Mouse (Mus musculus) gastrocnemius, adult 2 months (tissue): Measurements from ENCODE around the gene Snx33. TPM values are rescaled to one million over a fixed set of nuclear protein-coding genes. Genes with fewer than 3 reads are reported as not detected.

ENCODE experiments used
- DNase-seq: peaks from one replicate; pipeline ENCODE4 v3.0.0; 2022
- H3K27ac ChIP-seq: fragments of 200-600 bp; 2 replicates; pipeline ENCODE4 v1.8.1; 2022; ENCODE audit warnings: mild to moderate bottlenecking
- H3K4me3 ChIP-seq: fragments of 200-600 bp; 2 replicates; pipeline ENCODE4 v1.8.1; 2022; ENCODE audit warnings: mild to moderate bottlenecking, moderate library complexity
- CTCF ChIP-seq: fragments of 200-600 bp; IDR thresholded peaks from 2 replicates; pipeline ENCODE4 v1.8.1; 2022; ENCODE audit warnings: antibody characterized with exemption, mild to moderate bottlenecking, moderate library complexity
- intact Hi-C: fragments of 180-260 bp; cut with DNase I; formaldehyde crosslinking; loops from one replicate; pipeline ENCODE4 v1.15.1; 2025
- total RNA-seq, 2 experiments: library from RNA; stranded (reverse); gene quantifications; 2 replicates each; pipeline ENCODE4 v1.2.3; 2021

Snx33 gene
- total RNA-seq, 2 experiments from 2014 or later: 4.3 to 4.7 TPM

- no peak for TF ChIP-seq CTCF
- no peak overlapping the region for H3K4me3 ChIP-seq
- no peak for DNase-seq
- peak overlapping the region; percentile 74 for H3K27ac ChIP-seq
- intact Hi-C loops: no loop called here
Observed at GRCm38 (mm10) chr9:56883470-56883869, 44.7 kb downstream of the Snx33 start.

- Histone ChIP-seq H3K27ac (peak overlapping the region; percentile 74), H3K4me3 (no peak overlapping the region)
- TF ChIP-seq CTCF: no peak
- peak; percentile 77 for DNase-seq
- intact Hi-C loops: no loop called here
Observed at GRCm38 (mm10) chr9:56882818-56883217, 45.4 kb downstream of the Snx33 start.

DNA sequence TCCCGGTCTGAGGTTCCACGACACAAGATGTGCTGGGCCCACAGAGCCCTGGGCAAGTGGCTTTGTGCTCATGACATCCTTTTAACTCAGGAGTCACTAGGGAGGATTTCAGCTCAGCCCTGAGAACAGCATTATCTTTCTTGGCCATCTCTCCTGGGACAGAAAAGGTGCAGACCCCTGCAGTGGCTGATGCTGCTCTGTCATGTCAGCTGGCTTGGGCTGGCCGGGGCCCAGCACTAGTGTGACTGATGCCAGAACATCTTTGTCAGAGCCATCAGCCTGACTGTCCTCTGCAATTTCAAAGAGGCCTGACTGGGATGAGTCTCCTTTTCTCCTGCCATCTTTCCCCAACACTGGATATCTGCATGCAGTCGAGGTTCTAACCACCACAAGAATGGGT, 45.9 kb downstream of the Snx33 start:
- DNase-seq: peak; percentile 46
- intact Hi-C loops: no loop called here
- peak overlapping the region; percentile 74 for H3K27ac ChIP-seq
- no peak overlapping the region for H3K4me3 ChIP-seq
- TF ChIP-seq CTCF: no peak

- TF ChIP-seq CTCF: no peak
- intact Hi-C loops: no loop called here
- no peak overlapping the region for H3K4me3 ChIP-seq
- no peak for DNase-seq
- peak overlapping the region; percentile 74 for H3K27ac ChIP-seq
Observed at GRCm38 (mm10) chr9:56881539-56882082, 46.6 kb downstream of the Snx33 start.

DNA sequence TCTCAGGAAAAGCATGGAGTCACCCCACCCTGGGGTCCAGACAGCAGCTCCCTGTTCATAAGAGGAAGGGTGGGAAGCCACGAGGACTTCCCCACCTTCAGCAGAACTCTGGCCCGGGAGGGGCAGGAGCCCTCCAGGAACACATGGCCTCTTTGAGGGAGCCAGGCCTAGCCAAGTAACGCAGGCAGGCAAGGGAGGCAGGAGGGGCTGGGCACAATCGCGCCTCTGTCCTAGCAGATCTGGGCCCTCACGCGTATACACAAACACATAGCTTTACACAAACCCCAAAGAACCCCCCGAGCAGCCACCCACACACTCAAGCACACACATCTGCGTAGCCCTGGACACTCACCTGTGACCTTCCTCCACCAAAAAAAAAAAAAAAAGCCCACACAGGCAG, 47.4 kb downstream of the Snx33 start:
- H3K4me3 ChIP-seq: no peak overlapping the region

DNA sequence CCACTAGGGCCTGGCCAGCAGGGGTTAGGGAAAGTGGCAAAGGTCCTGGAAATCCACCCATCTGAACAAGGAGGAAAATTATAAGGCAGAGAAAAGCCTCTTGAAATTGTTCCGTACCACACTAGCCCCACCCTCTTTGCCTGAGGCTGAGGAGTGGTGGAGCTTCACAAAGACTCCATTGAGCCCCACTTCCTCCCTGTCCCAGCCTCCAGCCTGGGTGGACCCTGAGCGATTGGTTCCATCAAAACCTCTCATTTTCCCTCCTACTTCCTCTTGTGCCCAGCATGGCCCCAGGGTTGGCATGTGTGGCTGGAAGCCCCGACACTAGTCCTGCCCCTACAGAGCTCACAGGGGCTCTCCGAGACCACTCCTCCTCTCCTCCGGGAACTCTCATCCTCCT, 50.9 kb downstream of the Snx33 start:
- intact Hi-C loops: no loop called here
- no peak for TF ChIP-seq CTCF
- peak overlapping the region; percentile 62 for H3K27ac ChIP-seq
- no peak overlapping the region for H3K4me3 ChIP-seq
- DNase-seq: no peak

More for the DNA sequence above, 47.4 kb downstream of the Snx33 start:
- intact Hi-C loops: no loop called here
- no peak for DNase-seq
- H3K27ac ChIP-seq: peak overlapping the region; percentile 74
- no peak for TF ChIP-seq CTCF

GRCm38 (mm10) chr9:56876784-56877183, 51.4 kb downstream of the Snx33 start:
- no peak for TF ChIP-seq CTCF
- DNase-seq: peak; percentile 69
- H3K27ac ChIP-seq: peak overlapping the region; percentile 62

GRCm38 (mm10) chr9:56873097-56873496, 55.1 kb downstream of the Snx33 start:
- no peak for TF ChIP-seq CTCF
- intact Hi-C loops: no loop called here

More at GRCm38 (mm10) chr9:56876784-56877183, 51.4 kb downstream of the Snx33 start:
- no peak overlapping the region for H3K4me3 ChIP-seq
- intact Hi-C loops: no loop called here

GRCm38 (mm10) chr9:56872105-56872903, 55.9 kb downstream of the Snx33 start:
- Histone ChIP-seq H3K27ac (peak overlapping the region; percentile 87), H3K4me3 (no peak overlapping the region)
- no peak for TF ChIP-seq CTCF
- DNase-seq: no peak
- intact Hi-C loops: no loop called here

More at GRCm38 (mm10) chr9:56873097-56873496, 55.1 kb downstream of the Snx33 start:
- Histone ChIP-seq H3K27ac (peak overlapping the region; percentile 87), H3K4me3 (no peak overlapping the region)
- no peak for DNase-seq

GRCm38 (mm10) chr9:56871191-56871590, 57.0 kb downstream of the Snx33 start:
- Histone ChIP-seq H3K27ac (peak overlapping the region; percentile 87), H3K4me3 (peak overlapping the region; percentile 23)
- intact Hi-C loops: no loop called here
- TF ChIP-seq CTCF: no peak
- peak; percentile 73 for DNase-seq

DNA sequence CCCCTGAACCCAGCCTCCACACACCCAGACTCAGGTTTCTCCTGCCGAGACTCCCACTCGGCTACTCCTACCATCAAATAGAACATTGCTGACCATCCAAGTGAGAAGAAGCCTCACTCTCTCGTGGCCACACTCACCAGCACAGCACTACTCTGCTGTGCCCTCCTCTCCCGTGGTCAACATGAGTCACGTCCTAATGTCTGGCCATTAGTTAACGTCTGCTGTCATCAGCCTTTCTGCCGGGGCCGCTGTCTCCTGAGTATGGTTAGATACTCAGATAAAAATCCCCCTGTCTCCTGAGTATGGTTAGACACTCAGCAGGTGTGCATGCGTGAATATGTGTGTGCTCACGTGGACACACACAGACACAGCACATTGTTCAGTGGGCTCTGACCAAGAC, 57.4 kb downstream of the Snx33 start:
- no peak for TF ChIP-seq CTCF
- intact Hi-C loops: no loop called here
- DNase-seq: no peak
- Histone ChIP-seq H3K4me3 (peak overlapping the region; percentile 23), H3K27ac (peak overlapping the region; percentile 87)

DNA sequence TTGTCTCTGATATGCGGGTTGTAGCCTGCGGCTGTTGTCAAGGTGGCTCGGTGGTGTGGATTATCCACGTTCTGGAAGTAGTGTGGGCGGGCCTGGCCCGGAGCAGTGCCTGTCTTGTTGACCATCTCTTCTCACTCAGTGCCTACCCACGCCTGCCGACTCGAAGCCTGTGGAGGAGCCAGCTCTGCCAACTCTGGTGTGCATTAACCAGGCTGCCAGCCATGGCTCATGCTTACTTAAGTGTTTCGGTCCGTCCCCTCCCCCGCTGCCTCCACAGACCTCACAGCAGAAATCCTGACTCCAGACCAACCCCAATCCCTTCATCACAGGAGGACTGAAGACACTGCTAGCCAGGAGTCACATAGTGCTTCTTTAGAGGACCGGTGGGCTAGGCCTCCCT, 58.6 kb downstream of the Snx33 start:
- Histone ChIP-seq H3K4me3 (no peak overlapping the region), H3K27ac (peak overlapping the region; percentile 87)
- TF ChIP-seq CTCF: no peak
- DNase-seq: no peak
- intact Hi-C loops: no loop called here

- intact Hi-C loops: no loop called here
- Histone ChIP-seq H3K4me3 (peak overlapping the region; percentile 74), H3K27ac (peak overlapping the region; percentile 87)
- TF ChIP-seq CTCF: no peak
- DNase-seq: peak; percentile 47
Observed at GRCm38 (mm10) chr9:56868292-56868691, 59.9 kb downstream of the Snx33 start.

Other genes with a start within 250 kb of the Snx33 start
- under 1 TPM; 0.17 to 0.48 TPM for gene Lingo1, start 131.9 kb downstream of the Snx33 start, total RNA-seq
- gene Odf3l1, start 63.7 kb downstream of the Snx33 start, total RNA-seq: under 1 TPM in 1 of 2 experiments, not detected in 1; 0.22 TPM
- 1 to 10 TPM; 5.7 to 6.0 TPM for gene Cspg4, start 63.3 kb downstream of the Snx33 start, total RNA-seq
- gene Imp3, start 9.1 kb upstream of the Snx33 start, total RNA-seq: 10 to 100 TPM; 49.1 to 51.4 TPM
- gene Snupn, start 22.5 kb upstream of the Snx33 start, total RNA-seq: 10 to 100 TPM in 1 of 2 experiments, 1 to 10 TPM in 1; 8.4 to 11.3 TPM
- gene Ptpn9, start 66.6 kb upstream of the Snx33 start, total RNA-seq: 1 to 10 TPM; 3.1 to 5.0 TPM
- 10 to 100 TPM; 17.1 to 18.7 TPM for gene Sin3a, start 143.7 kb upstream of the Snx33 start, total RNA-seq
- gene Man2c1, start 202.3 kb upstream of the Snx33 start, total RNA-seq: 10 to 100 TPM; 30.9 to 35.6 TPM
- gene Neil1, start 219.9 kb upstream of the Snx33 start, total RNA-seq: 1 to 10 TPM; 4.8 to 7.3 TPM
- gene Commd4, start 230.0 kb upstream of the Snx33 start, total RNA-seq: 10 to 100 TPM; 26.3 to 27.1 TPM